Mouse (Mus musculus): Measurements from ENCODE around the gene Olfr1286.

The Olfr1286 gene

GRCm38 (mm10) chr2:111422931-111423330 is at the start of gene Olfr1286:
Gene Olfr1286, minus strand, starts transcription at chr2:111423115.
- no peak for DNase-seq

GRCm38 (mm10) chr2:111448842-111449241 is 25.9 kb upstream of the Olfr1286 start, which contains the start of gene Olfr1287:
Gene Olfr1287, plus strand, starts transcription at chr2:111449142.
- DNase-seq, result no peak

GRCm38 (mm10) chr2:111375222-111375621 is 47.7 kb downstream of the Olfr1286 start, which contains the start of gene Olfr1284:
Gene Olfr1284, plus strand, starts transcription at chr2:111375522.
- no peak for DNase-seq

Measured in cerebellum, adult 8-10 months (tissue).